Mouse (Mus musculus): ENCODE measurements around the gene Pde6d. TPM values are rescaled to one million over a fixed set of nuclear protein-coding genes. Genes with fewer than 3 reads are reported as not detected.

Pde6d gene
- 54.2 TPM for polyA plus RNA-seq (2017; shearing (Covaris generic))

DNA sequence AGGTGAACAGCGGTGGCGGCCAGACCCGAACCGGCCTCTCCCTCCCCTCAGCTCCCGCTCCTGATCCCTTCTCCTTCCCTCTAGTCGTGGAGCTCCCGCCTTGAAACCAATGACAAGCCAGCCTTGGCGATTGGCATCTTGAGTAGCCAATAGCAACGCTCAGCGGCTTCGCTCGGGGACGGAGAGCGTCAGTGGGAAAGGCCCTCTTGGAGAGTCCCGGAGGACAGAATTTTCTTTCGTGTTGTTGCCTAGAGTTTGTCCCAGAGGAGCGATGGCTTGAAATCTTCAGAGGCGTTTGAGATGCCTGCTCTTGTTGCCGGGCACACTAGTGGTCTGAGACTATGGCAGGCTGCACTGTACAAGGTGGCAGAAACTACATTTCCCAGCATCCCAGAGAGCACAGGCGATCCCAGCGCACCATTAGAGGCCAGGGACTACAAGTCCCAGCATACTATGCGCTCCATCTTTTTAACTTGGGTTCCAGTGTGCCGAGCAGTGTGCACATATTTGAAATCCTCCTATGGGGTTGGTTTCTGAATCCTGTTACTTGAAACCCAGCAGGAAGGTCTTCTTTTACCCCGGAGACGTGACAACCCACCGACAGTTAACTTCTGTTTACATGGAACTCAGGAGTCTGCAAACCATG lies at the start of gene Pde6d, which contains the start of gene Cops7b:
Gene Pde6d, minus strand, starts transcription at position 179 of the 646 bp plus-strand sequence.
Gene Cops7b, plus strand, starts transcription at position 454 of the 646 bp plus-strand sequence.

DNA sequence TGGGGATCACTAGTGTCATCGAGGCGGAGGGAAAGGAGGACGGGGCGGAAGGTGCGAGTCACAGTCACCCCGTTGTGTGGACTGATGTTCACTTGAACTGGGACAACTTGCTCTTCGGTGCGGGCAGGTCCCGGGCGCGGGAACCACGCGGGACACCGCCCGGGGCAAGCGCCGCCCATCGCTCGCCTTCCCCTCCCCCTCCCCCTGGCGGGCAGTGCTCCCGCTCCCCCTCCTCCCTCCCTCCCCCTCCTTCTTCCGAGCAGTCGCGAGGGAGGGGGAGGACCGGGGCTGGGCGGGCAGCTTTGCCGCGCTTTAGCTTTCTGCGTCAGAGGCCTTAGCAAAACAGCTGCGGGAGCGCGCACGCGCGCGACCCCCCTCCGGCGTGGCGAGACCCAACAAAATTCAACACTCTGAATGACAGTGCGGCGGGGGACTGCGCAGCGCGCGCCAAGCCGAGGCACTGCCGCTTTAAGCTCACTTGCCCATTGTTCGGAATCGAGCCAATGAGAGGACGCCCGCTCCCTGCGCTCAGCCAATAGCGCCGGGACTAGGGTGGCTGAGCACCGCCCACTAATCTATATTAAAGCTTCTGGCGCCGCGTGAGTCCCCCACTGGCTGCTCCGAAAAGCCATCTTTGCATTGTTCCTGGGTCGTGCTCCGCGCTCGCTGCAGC lies 56.2 kb downstream of the Pde6d start, which contains the start of gene Ptma:
Gene Ptma, plus strand, starts transcription at position 611 of the 673 bp plus-strand sequence.

Other genes with a start within 250 kb of the Pde6d start
- 442 TPM for gene Ncl, start 223.2 kb downstream of the Pde6d start, polyA plus RNA-seq (2017; shearing (Covaris generic))
- 1.9 TPM for gene Nmur1, start 156.4 kb downstream of the Pde6d start, polyA plus RNA-seq (2017; shearing (Covaris generic))
- not detected for gene Tex44, start 156.3 kb downstream of the Pde6d start, polyA plus RNA-seq (2017; shearing (Covaris generic))
- 1,686 TPM for gene Ptma, start 55.9 kb downstream of the Pde6d start, polyA plus RNA-seq (2017; shearing (Covaris generic))
- gene Cops7b, start 275 bp upstream of the Pde6d start, polyA plus RNA-seq (2017; shearing (Covaris generic)), result 34.9 TPM
- not detected for gene Nppc, start 87.9 kb upstream of the Pde6d start, polyA plus RNA-seq (2017; shearing (Covaris generic))
- 36.3 TPM for gene Dis3l2, start 121.2 kb upstream of the Pde6d start, polyA plus RNA-seq (2017; shearing (Covaris generic))